ENCODE assay signal across 25 mouse cellular contexts in the genomic region with DNA sequence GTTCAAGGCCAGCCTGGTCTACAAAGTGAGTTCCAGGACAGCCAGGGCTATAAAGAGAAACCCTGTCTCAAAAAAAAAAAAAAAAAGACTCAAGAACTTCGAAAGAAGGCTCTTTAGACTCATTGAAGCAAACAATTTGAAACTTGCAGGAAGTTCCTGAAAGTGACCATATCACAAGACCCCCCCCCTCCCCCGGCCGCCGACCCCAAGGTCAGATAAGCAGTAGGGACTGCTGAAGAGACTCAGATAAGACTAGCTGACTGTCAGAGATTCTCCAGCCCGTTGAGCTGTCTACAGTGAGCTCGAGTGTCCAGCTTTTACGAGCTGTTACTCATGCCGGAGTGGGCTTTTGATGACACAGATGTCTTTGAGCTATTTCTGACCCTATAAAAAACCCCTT. TPM values are rescaled to one million over a fixed set of nuclear protein-coding genes. Genes with fewer than 3 reads are reported as not detected.
"Had no signal": no experiment of that assay in that cellular context is flagged by ENCODE, and none has a peak within 500 bp of the region (broad histone marks: within the 10 kb centered on the region; RNA-seq: fewer than 3 reads in every experiment).

No protein-coding gene starts in this region.

- ATAC-seq: midbrain, embryonic 15.5 days had no signal

- H3K4me2 ChIP-seq: hindbrain, embryonic 15.5 days; limb, embryonic 12.5 days; limb, embryonic 15.5 days; midbrain, embryonic 12.5 days; midbrain, embryonic 15.5 days; neural tube, embryonic 13.5 days had no signal

- H3K4me3 ChIP-seq: hindbrain, embryonic 15.5 days; layer of hippocampus, adult 2 months; left cerebral cortex, adult 2 months; limb, embryonic 12.5 days; limb, embryonic 15.5 days; lung, embryonic 15.5 days; megakaryocyte, embryonic 14.5 days; midbrain, embryonic 12.5 days; midbrain, embryonic 15.5 days; myocyte; neural tube, embryonic 13.5 days had no signal

- H3K4me1 ChIP-seq: hindbrain, embryonic 15.5 days; midbrain, embryonic 12.5 days; midbrain, embryonic 15.5 days; neural tube, embryonic 13.5 days had no signal

- H3K27me3 ChIP-seq: hindbrain, embryonic 15.5 days; limb, embryonic 12.5 days; limb, embryonic 15.5 days; lung, embryonic 15.5 days; megakaryocyte, embryonic 14.5 days; midbrain, embryonic 12.5 days; midbrain, embryonic 15.5 days; neural tube, embryonic 13.5 days had no signal

- H3K9ac ChIP-seq: hindbrain, embryonic 15.5 days; limb, embryonic 12.5 days; limb, embryonic 15.5 days; liver, embryonic 14.5 days; lung, embryonic 15.5 days; midbrain, embryonic 12.5 days; midbrain, embryonic 15.5 days; neural tube, embryonic 13.5 days had no signal

- H3K9me3 ChIP-seq: hindbrain, embryonic 15.5 days; limb, embryonic 15.5 days; lung, embryonic 15.5 days; midbrain, embryonic 15.5 days; neural tube, embryonic 13.5 days had no signal

- H3K27ac ChIP-seq: hindbrain, embryonic 15.5 days; layer of hippocampus, adult 2 months; left cerebral cortex, adult 2 months; limb, embryonic 12.5 days; limb, embryonic 15.5 days; liver, embryonic 14.5 days; midbrain, embryonic 12.5 days; midbrain, embryonic 15.5 days; neural tube, embryonic 13.5 days; stomach, postnatal 0 days had no signal

- DNase-seq: kidney, adult 8-10 months; kidney, postnatal 10 days; layer of hippocampus, postnatal 36 days; left cerebral cortex, postnatal 4 days; lung, adult 18-20 months; lung, postnatal 10 days; lung, postnatal 36 days; thymus, adult 2 months; thymus, postnatal 14 days; thymus, postnatal 4 days had no signal

- H3K36me3 ChIP-seq: hindbrain, embryonic 15.5 days; limb, embryonic 12.5 days; limb, embryonic 15.5 days; lung, embryonic 15.5 days; midbrain, embryonic 12.5 days; midbrain, embryonic 15.5 days; neural tube, embryonic 13.5 days had no signal

RNA-seq across cellular contexts. Expression of gene Cmbl, which starts 2.3 kb away (rescaled TPM):
- total RNA-seq: monocyte, adult 5-6 weeks; neutrophil, adult 5-6 weeks had no signal
